Mouse (Mus musculus): ENCODE data around the gene Enoph1.
A peak's percentile ranks its signal among the peaks of the same experiment; 100 is the strongest.

The Enoph1 gene

GRCm38 (mm10) chr5:100079040-100079930 is 39.5 kb downstream of the Enoph1 start:
- no peak for DNase-seq (ENCODE audit: low read depth, low spot score)

- no peak for DNase-seq (ENCODE audit: low read depth, low spot score)
Observed at GRCm38 (mm10) chr5:100079931-100080275, 40.1 kb downstream of the Enoph1 start.

- DNase-seq (ENCODE audit: low read depth, low spot score): no peak
Observed at GRCm38 (mm10) chr5:100082006-100082405, 42.2 kb downstream of the Enoph1 start.

DNA sequence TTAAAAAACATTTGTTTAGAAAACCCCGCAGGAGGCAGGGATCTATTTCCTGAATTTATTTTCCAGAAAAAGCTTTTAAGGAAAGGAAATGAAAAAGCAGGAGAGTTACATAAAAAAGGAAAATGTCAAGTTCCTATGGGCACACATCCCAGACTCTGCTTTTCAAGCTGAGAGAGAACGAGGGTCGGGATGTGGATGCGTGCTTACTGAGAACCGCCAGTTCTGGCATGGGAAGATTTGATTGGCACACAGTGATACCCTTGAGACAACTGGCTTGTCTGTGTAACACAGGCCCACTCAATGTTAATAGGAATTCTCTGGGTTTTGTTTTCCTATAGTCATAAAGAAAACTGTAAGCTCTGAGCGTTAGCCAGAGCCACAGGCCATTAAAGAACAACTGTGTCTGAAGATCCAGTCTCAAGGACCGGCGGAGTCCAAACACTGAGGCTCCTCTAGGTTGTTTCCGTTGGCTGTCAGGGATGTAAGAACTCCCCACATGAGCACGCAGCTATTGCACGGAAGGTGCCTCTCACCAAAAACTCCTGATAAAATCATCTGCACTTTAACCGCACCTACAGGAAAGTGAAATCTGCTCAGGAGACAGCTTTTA is 44.3 kb downstream of the Enoph1 start:
- DNase-seq (ENCODE audit: low read depth, low spot score): no peak

DNA sequence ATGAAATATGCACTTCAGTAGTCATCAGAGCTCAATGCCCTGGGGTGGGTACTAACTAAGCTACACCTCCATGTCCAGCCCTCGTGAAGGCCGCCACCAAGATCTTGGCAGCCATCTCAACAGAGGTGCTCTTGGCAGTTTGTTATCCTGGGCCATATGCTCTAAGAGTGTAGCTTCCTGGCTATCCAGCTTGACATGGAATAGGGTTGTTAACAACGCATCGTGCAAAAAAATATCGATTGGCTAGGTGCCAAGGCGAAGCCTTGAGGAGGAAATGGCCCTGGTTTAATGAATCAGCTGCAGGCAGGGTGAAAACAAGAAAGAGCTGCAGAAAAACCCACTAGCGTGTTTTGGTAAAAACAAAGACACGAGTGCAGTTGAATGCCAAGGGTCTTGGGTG is 45.3 kb downstream of the Enoph1 start:
- DNase-seq (ENCODE audit: low read depth, low spot score): no peak

DNA sequence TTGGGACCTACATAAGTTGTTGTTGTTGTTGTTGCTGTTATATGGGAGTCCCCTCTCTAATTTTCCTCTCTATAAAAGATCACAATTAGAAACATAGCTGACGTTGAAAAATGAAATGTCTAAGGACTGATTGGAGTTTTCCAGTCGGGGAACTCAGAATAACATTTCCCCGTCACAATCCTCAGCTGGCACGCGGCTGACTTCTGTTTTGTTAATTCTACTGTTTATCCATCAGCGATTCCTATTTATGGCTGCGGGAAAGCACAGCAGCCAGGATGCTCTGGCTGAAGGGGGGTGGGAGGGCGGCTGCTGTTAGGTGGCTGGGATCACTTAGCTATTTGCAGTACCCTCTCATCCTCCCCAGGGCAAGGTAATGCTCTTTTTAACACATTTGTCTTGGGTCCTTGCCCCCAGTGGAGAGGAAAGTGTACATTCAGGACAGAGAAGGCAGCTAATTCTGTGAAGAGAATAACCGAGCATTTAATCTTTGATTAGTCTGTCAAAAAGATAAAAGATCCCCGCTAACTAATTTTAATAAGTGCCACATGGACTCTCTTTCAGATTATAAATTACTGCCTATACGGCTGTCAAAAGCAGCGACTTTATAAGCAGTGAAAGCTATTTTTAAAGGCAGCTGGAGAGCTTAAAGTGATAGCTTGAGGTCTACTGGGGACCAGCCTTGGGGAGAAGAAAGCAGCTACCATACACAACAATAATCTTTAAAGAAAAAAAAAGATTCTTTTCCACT is 50.9 kb downstream of the Enoph1 start:
- no peak for DNase-seq (ENCODE audit: low read depth, low spot score)

- DNase-seq (ENCODE audit: low read depth, low spot score): no peak
Observed at GRCm38 (mm10) chr5:100091263-100091594, 51.4 kb downstream of the Enoph1 start.

- DNase-seq (ENCODE audit: low read depth, low spot score): no peak
Observed at GRCm38 (mm10) chr5:100091602-100092001, 51.8 kb downstream of the Enoph1 start.

GRCm38 (mm10) chr5:100096955-100097354 is 57.2 kb downstream of the Enoph1 start:
- DNase-seq (ENCODE audit: low read depth, low spot score): no peak

GRCm38 (mm10) chr5:100097967-100098366 is 58.2 kb downstream of the Enoph1 start:
- no peak for DNase-seq (ENCODE audit: low read depth, low spot score)

DNA sequence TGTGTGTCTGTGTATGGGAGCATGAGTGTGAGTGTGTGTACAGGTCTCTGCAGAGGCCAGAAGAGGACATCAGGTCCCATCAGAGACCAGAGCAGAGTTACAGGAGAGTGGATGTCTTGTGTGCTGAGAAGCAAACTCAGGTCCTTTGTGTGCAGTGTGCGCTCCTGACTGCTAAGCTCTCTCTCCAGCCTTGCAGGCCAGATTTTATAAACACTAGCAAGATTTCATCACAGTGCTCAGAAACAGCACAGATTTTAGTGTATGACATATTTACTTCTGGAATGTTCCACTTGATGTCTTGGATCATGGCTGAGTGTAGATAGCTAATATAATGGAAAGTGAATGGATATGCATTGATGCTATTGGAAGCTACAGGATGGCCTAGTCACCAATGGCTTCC is 62.6 kb downstream of the Enoph1 start:
- no peak for DNase-seq (ENCODE audit: low read depth, low spot score)

GRCm38 (mm10) chr5:100108866-100109265 is 69.1 kb downstream of the Enoph1 start:
- peak; percentile 27 for DNase-seq (ENCODE audit: low read depth, low spot score)

GRCm38 (mm10) chr5:100109543-100110282 is 69.9 kb downstream of the Enoph1 start:
- no peak for DNase-seq (ENCODE audit: low read depth, low spot score)

DNA sequence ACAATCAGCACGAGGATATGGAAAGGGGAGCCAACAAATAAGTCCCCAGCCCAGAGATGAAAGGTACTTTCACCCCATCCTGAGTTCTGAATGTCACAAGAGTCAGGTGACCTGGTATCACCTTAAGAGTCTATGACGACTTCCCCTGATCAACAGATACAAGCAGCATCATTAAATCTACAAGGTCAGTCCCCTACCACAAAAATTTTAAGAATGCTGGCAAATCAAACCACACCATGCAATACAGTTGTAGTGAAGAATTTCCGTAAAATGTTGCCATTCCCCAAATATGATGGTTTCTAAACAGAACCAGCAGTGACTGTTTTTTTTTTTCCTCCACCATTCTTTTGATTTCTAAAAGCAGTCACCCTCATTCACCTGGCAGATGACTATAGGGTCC is 70.8 kb downstream of the Enoph1 start:
- no peak for DNase-seq (ENCODE audit: low read depth, low spot score)

- DNase-seq (ENCODE audit: low read depth, low spot score): no peak
Observed at GRCm38 (mm10) chr5:100113403-100113802, 73.6 kb downstream of the Enoph1 start.

All from skeletal muscle tissue, adult 2 months (tissue).